ENCODE assay signal across 8 mouse cellular contexts in the genomic region with DNA sequence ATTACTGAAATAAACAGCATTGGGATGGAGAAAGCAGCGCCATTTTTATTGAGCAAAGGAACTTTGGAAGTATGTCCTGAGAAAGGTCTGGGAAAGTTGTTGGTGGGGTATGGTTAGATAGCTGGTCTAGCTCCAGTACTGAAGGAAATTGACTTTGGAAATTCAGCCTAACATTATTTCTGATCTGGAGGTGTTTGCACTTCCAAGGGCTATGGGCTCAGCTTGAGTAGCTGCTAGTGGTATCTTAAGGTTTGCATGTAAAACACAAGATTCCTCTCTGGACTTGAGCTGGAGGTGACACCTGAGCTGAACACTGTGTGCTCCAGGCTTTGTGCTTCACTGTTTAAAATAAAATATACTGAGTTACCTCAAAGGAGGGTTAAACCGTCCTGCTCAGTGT. TPM values are rescaled to one million over a fixed set of nuclear protein-coding genes. Genes with fewer than 3 reads are reported as not detected.
DNase-seq lines count a peak whose midpoint lies in the region; ATAC-seq and TF ChIP-seq lines count a peak whose summit lies in the region.

No protein-coding gene starts in this region.

- H3K36me3 ChIP-seq in heart, embryonic 13.5 days, result no peaks in the 10 kb centered on the region
- peaks cover 0 to 15% of the 10 kb centered on the region in 2 experiments; a peak in 2 of 4 replicates for H3K36me3 ChIP-seq in MEL (ENCODE audit: control insufficient read depth in 1 of 2, insufficient read depth in 2 of 2, low read length in 2 of 2)
- H3K36me3 ChIP-seq in heart, embryonic 16.5 days (ENCODE audit: control insufficient read depth, insufficient read depth), result no peaks in the 10 kb centered on the region
- H3K36me3 ChIP-seq in liver, postnatal 0 days (replicated peaks; ENCODE audit: insufficient read depth, low read length), result no peaks in the 10 kb centered on the region

- H3K4me3 ChIP-seq in heart, embryonic 13.5 days, result peak overlapping the region; percentile 92
- peak overlapping the region; percentile 64 to 92 for H3K4me3 ChIP-seq in MEL (ENCODE audit: control insufficient read depth in 1 of 2, insufficient read depth in 1 of 2, low read depth in 2 of 2, low read length in 2 of 2)
- H3K4me3 ChIP-seq in heart, embryonic 16.5 days (ENCODE audit: low read length), result peak overlapping the region; percentile 81
- H3K4me3 ChIP-seq in liver, postnatal 0 days (ENCODE audit: low read depth, low read length), result peak overlapping the region; percentile 78

- peak overlapping the region; percentile 90; the same call in 1 of the 2 replicates for H3K27ac ChIP-seq in heart, embryonic 13.5 days (replicated peaks)
- no peak overlapping the region for H3K27ac ChIP-seq in MEL (ENCODE audit: control insufficient read depth, low read depth, low read length)
- peak overlapping the region; percentile 81; the same call in 1 of the 2 replicates for H3K27ac ChIP-seq in heart, embryonic 16.5 days (ENCODE audit: low read length)
- no peak overlapping the region for H3K27ac ChIP-seq in liver, postnatal 0 days (ENCODE audit: low read depth)

- no peaks in the 10 kb centered on the region; the same call in 1 of the 2 replicates for H3K79me2 ChIP-seq in MEL (ENCODE audit: control insufficient read depth, insufficient read depth, low read length, poor library complexity)

- ATAC-seq in heart, embryonic 13.5 days (ENCODE audit: extremely low read depth, insufficient number of reproducible peaks, low FRiP score, low TSS enrichment), result no peak
- no peak for ATAC-seq in heart, embryonic 16.5 days (replicated peaks; ENCODE audit: extremely low read depth, insufficient read depth, low FRiP score)
- ATAC-seq in liver, postnatal 0 days, result no peak

- no peaks in the 10 kb centered on the region for H3K27me3 ChIP-seq in heart, embryonic 13.5 days (replicated peaks)
- no peaks in the 10 kb centered on the region for H3K27me3 ChIP-seq in MEL (ENCODE audit: control insufficient read depth in 1 of 2, insufficient read depth in 2 of 2, low read length in 2 of 2)
- no peaks in the 10 kb centered on the region for H3K27me3 ChIP-seq in heart, embryonic 16.5 days (ENCODE audit: control insufficient read depth, insufficient read depth, low read length)
- H3K27me3 ChIP-seq in liver, postnatal 0 days (ENCODE audit: insufficient read depth, low read length), result peaks cover 14% of the 10 kb centered on the region

- no peak for TF ChIP-seq CTCF in MEL (IDR thresholded peaks at IDR 0.05 in 2 of 3, conservative IDR thresholded peaks at IDR 0.05 in 1 of 3; ENCODE audit: control insufficient read depth in 1 of 3, insufficient read depth in 1 of 3, low read depth in 2 of 3, low read length in 3 of 3, poor library complexity in 1 of 3, severe bottlenecking in 1 of 3)
- TF ChIP-seq CTCF in liver, postnatal 0 days (IDR thresholded peaks at IDR 0.05; ENCODE audit: low read depth), result no peak

- no peak for TF ChIP-seq POLR2A in MEL (IDR thresholded peaks at IDR 0.05; ENCODE audit: control insufficient read depth in 1 of 2, insufficient read depth in 1 of 2, low read depth in 1 of 2, low read length in 2 of 2, poor library complexity in 1 of 2)

- H3K4me2 ChIP-seq in heart, embryonic 13.5 days, result peak overlapping the region; percentile 85
- peak overlapping the region; percentile 72 for H3K4me2 ChIP-seq in heart, embryonic 16.5 days (ENCODE audit: low read depth, low read length)
- peak overlapping the region; percentile 100 for H3K4me2 ChIP-seq in liver, postnatal 0 days (ENCODE audit: low read depth, low read length)

- H3K9ac ChIP-seq in heart, embryonic 13.5 days, result peak overlapping the region; percentile 95
- peak overlapping the region; percentile 68 for H3K9ac ChIP-seq in MEL (ENCODE audit: control insufficient read depth, low read depth, low read length, poor library complexity, severe bottlenecking)
- H3K9ac ChIP-seq in heart, embryonic 16.5 days (ENCODE audit: low read length), result peak overlapping the region; percentile 83
- peak overlapping the region; percentile 60 for H3K9ac ChIP-seq in liver, postnatal 0 days (replicated peaks)

- 32% methylated on average over 2 of the region's 2 CpGs for WGBS in heart, embryonic 13.5 days
- 29% methylated on average over 2 of the region's 2 CpGs for WGBS in heart, embryonic 16.5 days
- WGBS in liver, postnatal 0 days (ENCODE audit: insufficient replicate concordance), result 45% methylated on average over 2 of the region's 2 CpGs

- no peak for TF ChIP-seq EP300 in MEL (IDR thresholded peaks at IDR 0.05; ENCODE audit: low read depth in 1 of 2, low read length in 2 of 2)
- no peak for TF ChIP-seq EP300 in liver, postnatal 0 days (IDR thresholded peaks at IDR 0.05; ENCODE audit: low read depth)

- H3K4me1 ChIP-seq in heart, embryonic 13.5 days, result peaks cover 48% of the 10 kb centered on the region
- H3K4me1 ChIP-seq in MEL (ENCODE audit: control insufficient read depth in 1 of 2, insufficient read depth in 2 of 2, low read length in 2 of 2), result peaks cover 12 to 16% of the 10 kb centered on the region in 2 experiments
- peaks cover 20% of the 10 kb centered on the region for H3K4me1 ChIP-seq in heart, embryonic 16.5 days (ENCODE audit: control insufficient read depth, insufficient read depth, low read length)
- H3K4me1 ChIP-seq in liver, postnatal 0 days (ENCODE audit: insufficient read depth), result peaks cover 16% of the 10 kb centered on the region

- H3K9me3 ChIP-seq in heart, embryonic 13.5 days, result no peaks in the 10 kb centered on the region
- no peaks in the 10 kb centered on the region for H3K9me3 ChIP-seq in MEL (replicated peaks; ENCODE audit: insufficient read depth, low read length)
- H3K9me3 ChIP-seq in heart, embryonic 16.5 days (replicated peaks; ENCODE audit: control insufficient read depth, low read length), result no peaks in the 10 kb centered on the region
- no peaks in the 10 kb centered on the region for H3K9me3 ChIP-seq in liver, postnatal 0 days (ENCODE audit: low read length)

- DNase-seq in heart, adult 18-20 months, result no peak
- DNase-seq in MEL (ENCODE audit: low read depth, low spot score) (no peak), MN1 (ENCODE audit: low spot score) (no peak)
- no peak for DNase-seq in liver, postnatal 0 days
- no peak for DNase-seq in gastrocnemius, postnatal 14 days
- DNase-seq in spleen, postnatal 10 days (ENCODE audit: low spot score in 2 of 2), result no peak

- intact Hi-C loops in gastrocnemius, postnatal 14 days (cut with DNase I; ENCODE audit: low total_unique reads), result no loop called here

- TF ChIP-seq RAD21 in MEL (IDR thresholded peaks at IDR 0.05; ENCODE audit: low read depth, low read length), result no peak

TF ChIP-seq in MEL, 35 proteins besides CTCF, POLR2A, EP300 and RAD21:
- peak; percentile 77; the same call in 1 of the 2 replicates for TF ChIP-seq CHD1 (IDR thresholded peaks at IDR 0.05; ENCODE audit: low read depth, low read length)
- TF ChIP-seq KAT2A (conservative IDR thresholded peaks at IDR 0.05; ENCODE audit: low read depth, low read length), result no peak
- 0 out of 2 replicates have a peak, but pooled peaks have one; percentile 25 for TF ChIP-seq MAX (IDR thresholded peaks at IDR 0.05; ENCODE audit: low read length)
- TF ChIP-seq UBTF (IDR thresholded peaks at IDR 0.05; ENCODE audit: borderline replicate concordance, insufficient read depth, low read depth, low read length), result no peak
- TF ChIP-seq MYC (IDR thresholded peaks at IDR 0.05; ENCODE audit: low read depth, low read length), result 0 out of 2 replicates have a peak, but pooled peaks have one; percentile 1
- TF ChIP-seq GATA1 (IDR thresholded peaks at IDR 0.05; ENCODE audit: low read depth, low read length), result no peak
- no peak for TF ChIP-seq HCFC1 (IDR thresholded peaks at IDR 0.05; ENCODE audit: low read depth, low read length)
- no peak for TF ChIP-seq ETS1 (IDR thresholded peaks at IDR 0.05; ENCODE audit: low read depth, low read length)
- TF ChIP-seq TCF12 (IDR thresholded peaks at IDR 0.05; ENCODE audit: low read depth, low read length), result no peak
- no peak for TF ChIP-seq ELF1 (IDR thresholded peaks at IDR 0.05; ENCODE audit: low read depth, low read length)
- TF ChIP-seq RCOR1 (IDR thresholded peaks at IDR 0.05; ENCODE audit: low read depth, low read length), result no peak

RNA-seq across cellular contexts. Expression of gene Mboat2, which starts 1.8 kb away (rescaled TPM):
- 27.7 and 30.5 TPM in 2 replicates for polyA plus RNA-seq in heart, embryonic 13.5 days (2015; fragmentation: Nextera tagmentation; extraction: Ambion mirVana)
- 1 to 10 TPM; 8.7 to 8.9 TPM for total RNA-seq in heart, adult 18-20 months (2021)
- total RNA-seq in MEL (2012; rRNA removed), result 13.5 and 14.4 TPM in 2 replicates
- polyA plus RNA-seq in MEL (2012; ENCODE audit: insufficient read depth in 1 of 2, insufficient read length in 2 of 2, low read depth in 1 of 2, low replicate concordance in 2 of 2, missing spikeins in 1 of 2), result 10 to 100 TPM in 1 of 2 experiments, not detected in 1; 13.5 TPM
- 28.8 and 29.9 TPM in 2 replicates for polyA plus RNA-seq in heart, embryonic 16.5 days (2015; fragmentation: Nextera tagmentation; extraction: Ambion mirVana)
- 1.9 and 2.0 TPM in 2 replicates for polyA plus RNA-seq in liver, postnatal 0 days (2015; fragmentation: Nextera tagmentation; extraction: Ambion mirVana)
- 1 to 10 TPM; 7.2 to 7.7 TPM for total RNA-seq in gastrocnemius, postnatal 14 days (2021)

Comparison
In these comparisons a context has a peak if more than half of its experiments do, and no peak if none do; other contexts are left out.
1. H3K27ac ChIP-seq: peak in heart, embryonic 13.5 days (single experiment) and heart, embryonic 16.5 days (single experiment); none in MEL (single experiment) and liver, postnatal 0 days (single experiment).
2. Peak in every context shown above with its lines, with median percentiles within 50 percentile points of each other: H3K4me2 ChIP-seq, H3K4me3 ChIP-seq and H3K9ac ChIP-seq.